Mouse (Mus musculus): ENCODE data around the gene Gldc. TPM values are rescaled to one million over a fixed set of nuclear protein-coding genes. Genes with fewer than 3 reads are reported as not detected.

The Gldc gene
- polyA plus RNA-seq, 1 experiment: 13.7 TPM

DNA sequence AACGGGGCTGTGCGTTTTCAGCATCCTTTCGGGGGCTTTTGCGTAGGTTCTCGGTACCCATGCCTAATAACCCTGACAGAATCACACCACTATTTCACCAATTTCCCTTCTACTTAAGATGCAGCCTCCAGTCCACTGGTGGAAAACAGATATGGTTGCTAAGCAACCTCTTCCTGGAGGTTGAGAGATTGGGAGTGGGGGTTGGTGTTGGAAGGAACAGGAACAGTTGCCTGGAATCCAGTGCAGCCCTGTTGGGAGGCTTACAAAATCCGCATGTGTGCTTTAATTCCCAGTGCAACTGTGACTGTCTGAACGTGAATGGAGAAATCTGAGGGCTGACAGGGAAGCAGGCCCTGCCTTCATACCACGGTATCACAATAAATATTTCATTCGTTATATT, 57.5 kb downstream of the Gldc start:
- peak; percentile 96 for DNase-seq (ENCODE audit: low read depth)
- TF ChIP-seq POLR2A (IDR thresholded peaks at IDR 0.05; ENCODE audit: borderline replicate concordance, extremely low read depth, insufficient read depth, insufficient read length, poor library complexity, severe bottlenecking): no peak
- TF ChIP-seq CTCF (IDR thresholded peaks at IDR 0.05; ENCODE audit: borderline replicate concordance, extremely low read depth, insufficient read depth, insufficient read length): no peak

DNA sequence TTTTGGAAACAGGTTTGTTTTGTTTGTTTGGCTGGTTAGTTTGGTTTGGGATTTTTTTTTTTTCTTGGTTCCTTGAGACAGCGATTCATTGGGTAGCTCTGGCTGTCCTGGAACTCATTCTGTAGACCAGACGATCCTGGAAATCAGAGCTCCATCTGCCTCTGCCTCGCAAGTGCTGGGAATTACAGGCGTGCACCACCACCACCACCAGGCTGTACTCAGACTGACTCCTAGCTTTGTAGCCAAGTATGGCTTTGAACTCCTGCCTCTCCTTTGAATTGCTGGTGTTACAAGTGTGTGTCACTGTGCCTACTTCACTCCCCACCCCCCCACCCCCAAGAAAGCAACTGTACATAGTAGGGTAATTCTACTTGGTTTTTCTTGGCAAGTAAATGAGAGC, 58.0 kb downstream of the Gldc start:
- TF ChIP-seq POLR2A (IDR thresholded peaks at IDR 0.05; ENCODE audit: borderline replicate concordance, extremely low read depth, insufficient read depth, insufficient read length, poor library complexity, severe bottlenecking) (no peak), CTCF (IDR thresholded peaks at IDR 0.05; ENCODE audit: borderline replicate concordance, extremely low read depth, insufficient read depth, insufficient read length) (no peak)

DNA sequence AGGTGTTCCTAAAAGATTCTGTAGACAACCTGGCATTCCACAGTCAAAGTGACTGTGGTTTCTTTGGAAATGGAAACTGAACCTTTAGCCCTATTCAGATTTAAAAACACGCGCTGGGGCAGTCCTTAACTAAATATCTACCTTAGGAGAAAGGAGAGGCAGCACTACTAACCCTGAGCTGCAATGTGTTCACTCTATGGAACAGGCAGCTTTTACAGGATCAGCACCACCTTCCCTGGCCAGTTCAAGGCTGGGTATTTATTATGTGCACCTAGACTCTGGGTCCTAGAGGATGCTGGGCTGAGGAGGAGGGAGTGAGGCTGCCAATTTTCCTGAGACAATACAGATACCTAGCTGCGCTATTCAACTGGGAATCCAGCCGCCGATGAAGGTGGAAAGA, 59.6 kb downstream of the Gldc start:
- TF ChIP-seq CTCF (IDR thresholded peaks at IDR 0.05; ENCODE audit: borderline replicate concordance, extremely low read depth, insufficient read depth, insufficient read length) (no peak), POLR2A (IDR thresholded peaks at IDR 0.05; ENCODE audit: borderline replicate concordance, extremely low read depth, insufficient read depth, insufficient read length, poor library complexity, severe bottlenecking) (no peak)
- DNase-seq (ENCODE audit: low read depth): no peak

More for the DNA sequence above, 58.0 kb downstream of the Gldc start:
- peak; percentile 62 for DNase-seq (ENCODE audit: low read depth)

DNA sequence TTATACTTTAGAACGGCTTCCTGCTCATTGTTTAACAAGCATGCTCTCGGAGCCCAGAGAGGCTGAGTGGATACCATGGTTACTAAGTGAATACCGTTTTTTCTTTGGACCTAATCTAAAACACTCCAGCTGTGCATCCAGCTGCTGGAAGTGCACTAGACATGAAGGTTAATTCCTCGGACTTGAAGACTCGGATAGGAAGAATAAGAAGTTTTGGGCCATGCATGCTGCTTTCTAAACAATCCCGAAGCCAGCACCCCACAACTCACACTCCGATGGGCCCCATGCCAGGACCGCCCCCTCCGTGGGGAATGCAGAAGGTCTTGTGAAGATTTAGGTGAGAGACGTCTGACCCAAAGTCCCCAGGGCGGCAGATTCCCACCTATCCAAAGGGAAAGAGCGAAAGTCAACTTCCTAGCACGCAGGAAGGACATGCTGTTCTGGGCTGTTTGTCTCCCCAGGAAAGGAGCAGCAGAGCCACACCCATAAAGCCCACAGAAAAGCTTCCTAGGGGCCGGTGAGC, 60.2 kb downstream of the Gldc start:
- TF ChIP-seq CTCF (IDR thresholded peaks at IDR 0.05; ENCODE audit: borderline replicate concordance, extremely low read depth, insufficient read depth, insufficient read length) (no peak), POLR2A (IDR thresholded peaks at IDR 0.05; ENCODE audit: borderline replicate concordance, extremely low read depth, insufficient read depth, insufficient read length, poor library complexity, severe bottlenecking) (no peak)
- peak; percentile 79 for DNase-seq (ENCODE audit: low read depth)

DNA sequence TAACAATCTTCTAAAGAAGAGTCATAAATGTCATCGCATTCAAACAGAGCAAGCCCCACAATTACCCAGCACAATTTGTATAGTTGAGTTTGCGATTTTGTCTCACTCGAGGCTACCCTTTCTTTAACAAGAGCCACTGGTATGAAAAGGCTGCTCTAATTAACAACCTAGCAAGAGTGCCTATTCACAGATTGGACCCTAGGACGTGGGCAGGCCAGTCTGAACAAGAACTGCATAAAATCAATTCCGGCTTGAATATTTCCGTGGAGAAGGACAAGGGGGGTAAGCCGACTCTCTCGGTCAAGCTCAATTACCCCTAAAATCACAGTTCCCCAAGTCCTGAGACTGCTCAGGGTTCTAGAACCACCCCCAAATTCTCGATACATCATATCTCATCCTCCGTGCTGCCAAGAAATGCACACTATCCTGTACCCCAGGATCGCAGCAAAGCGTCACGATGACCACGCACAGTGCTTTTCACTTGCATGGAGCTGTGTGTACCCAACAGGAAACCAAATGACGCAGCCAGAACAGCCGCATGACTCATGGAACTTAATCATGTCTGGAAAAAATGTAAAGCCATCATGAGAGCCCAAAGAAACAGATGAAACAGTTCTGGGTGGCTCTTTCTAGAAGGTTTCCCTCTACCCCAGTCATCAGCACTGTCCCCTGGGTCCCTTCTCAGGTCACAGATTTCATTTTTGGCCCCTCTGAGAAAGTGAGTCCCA, 62.1 kb downstream of the Gldc start:
- TF ChIP-seq CTCF (IDR thresholded peaks at IDR 0.05; ENCODE audit: borderline replicate concordance, extremely low read depth, insufficient read depth, insufficient read length) (no peak), POLR2A (IDR thresholded peaks at IDR 0.05; ENCODE audit: borderline replicate concordance, extremely low read depth, insufficient read depth, insufficient read length, poor library complexity, severe bottlenecking) (no peak)
- peak; percentile 71 for DNase-seq (ENCODE audit: low read depth)

DNA sequence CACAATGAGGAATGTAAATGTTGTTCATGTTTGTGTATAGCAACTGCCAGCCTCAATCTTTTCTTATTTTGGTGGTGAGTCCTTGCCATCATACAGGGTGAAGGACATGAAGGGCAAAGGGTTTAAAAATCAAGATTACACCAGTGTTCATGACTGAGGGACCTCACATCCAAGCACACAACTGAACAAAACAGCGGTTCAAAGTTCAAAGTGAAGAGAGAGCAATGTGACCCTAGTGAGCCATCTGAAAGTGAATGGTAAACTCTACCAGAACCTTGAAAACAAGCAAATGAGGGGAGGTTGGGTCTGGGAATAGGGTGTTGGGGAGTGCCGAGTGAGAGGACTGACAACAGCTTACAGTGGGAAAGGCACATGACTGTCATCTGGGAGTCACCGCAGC, 63.8 kb downstream of the Gldc start:
- TF ChIP-seq CTCF (IDR thresholded peaks at IDR 0.05; ENCODE audit: borderline replicate concordance, extremely low read depth, insufficient read depth, insufficient read length) (no peak), POLR2A (IDR thresholded peaks at IDR 0.05; ENCODE audit: borderline replicate concordance, extremely low read depth, insufficient read depth, insufficient read length, poor library complexity, severe bottlenecking) (no peak)
- no peak for DNase-seq (ENCODE audit: low read depth)

DNA sequence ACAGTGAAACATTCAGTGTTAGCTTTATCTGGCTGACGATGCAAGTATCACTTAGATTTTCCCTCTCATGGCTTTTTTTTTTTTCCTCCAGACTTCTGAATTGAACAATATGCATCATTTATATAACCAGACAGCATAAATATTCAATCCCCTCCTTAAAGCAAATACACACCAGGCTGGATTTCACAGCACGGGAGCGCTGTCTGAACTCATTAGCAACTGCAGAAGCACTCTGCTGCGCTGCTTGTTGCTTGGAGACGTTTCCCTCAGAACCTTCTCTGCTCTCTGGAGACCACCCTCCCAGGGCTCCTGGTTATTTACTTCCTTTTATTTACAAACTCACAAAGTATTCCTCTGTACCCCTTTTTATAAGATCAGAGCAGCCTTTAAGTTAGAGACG, 66.1 kb downstream of the Gldc start:
- no peak for TF ChIP-seq POLR2A (IDR thresholded peaks at IDR 0.05; ENCODE audit: borderline replicate concordance, extremely low read depth, insufficient read depth, insufficient read length, poor library complexity, severe bottlenecking)
- no peak for TF ChIP-seq CTCF (IDR thresholded peaks at IDR 0.05; ENCODE audit: borderline replicate concordance, extremely low read depth, insufficient read depth, insufficient read length)
- peak; percentile 88 for DNase-seq (ENCODE audit: low read depth)

DNA sequence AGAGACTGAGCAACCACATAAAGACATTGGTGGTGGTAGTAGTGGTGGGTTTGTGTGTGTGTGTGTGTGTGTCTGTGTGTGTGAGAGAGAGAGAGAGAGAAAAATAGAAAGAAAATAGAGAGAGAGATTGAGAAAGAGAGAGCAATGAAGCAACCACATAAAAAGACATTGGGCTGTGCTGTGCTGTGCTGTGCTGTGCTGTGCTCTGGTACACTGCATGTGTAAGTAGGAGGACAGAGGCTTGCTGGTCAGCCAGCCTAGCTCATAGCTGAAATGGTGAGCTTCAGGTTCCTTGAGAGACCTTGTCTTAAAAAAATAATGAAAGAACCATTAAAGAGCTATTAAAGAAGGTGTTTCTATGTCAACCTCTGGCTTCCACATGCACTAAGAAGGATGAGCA, 66.6 kb downstream of the Gldc start:
- TF ChIP-seq POLR2A (IDR thresholded peaks at IDR 0.05; ENCODE audit: borderline replicate concordance, extremely low read depth, insufficient read depth, insufficient read length, poor library complexity, severe bottlenecking): no peak
- TF ChIP-seq CTCF (IDR thresholded peaks at IDR 0.05; ENCODE audit: borderline replicate concordance, extremely low read depth, insufficient read depth, insufficient read length): no peak
- DNase-seq (ENCODE audit: low read depth): no peak

DNA sequence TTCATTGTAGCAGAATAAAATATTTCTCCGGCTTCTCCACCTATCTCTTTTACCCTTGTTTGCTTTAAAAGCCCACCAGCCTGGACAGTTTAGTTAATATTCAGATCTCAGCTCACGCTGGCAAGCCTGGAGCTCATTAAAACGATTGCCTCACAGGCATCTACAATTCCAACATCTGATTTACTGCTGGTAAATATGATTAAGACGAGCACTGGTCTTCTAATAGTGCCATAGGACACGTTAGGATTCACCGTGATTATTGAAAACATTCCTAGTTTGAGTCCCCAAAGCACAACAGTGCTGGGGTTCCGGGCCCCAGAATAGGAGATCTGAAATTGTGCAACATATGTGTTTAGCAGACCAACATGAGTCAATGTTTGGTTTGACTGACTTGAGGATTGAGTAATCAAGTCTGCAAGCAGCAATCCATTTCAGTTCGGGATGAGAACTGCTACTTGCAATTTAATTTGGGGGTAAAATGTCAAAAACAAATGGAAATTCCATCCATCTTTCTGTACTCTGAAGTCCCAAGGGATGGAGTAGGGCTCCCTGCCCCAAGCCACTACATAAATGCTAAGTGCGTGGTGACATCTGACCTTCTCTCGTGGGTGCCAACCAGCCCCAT, 67.9 kb downstream of the Gldc start:
- no peak for TF ChIP-seq POLR2A (IDR thresholded peaks at IDR 0.05; ENCODE audit: borderline replicate concordance, extremely low read depth, insufficient read depth, insufficient read length, poor library complexity, severe bottlenecking)
- no peak for TF ChIP-seq CTCF (IDR thresholded peaks at IDR 0.05; ENCODE audit: borderline replicate concordance, extremely low read depth, insufficient read depth, insufficient read length)
- DNase-seq (ENCODE audit: low read depth): peak; percentile 61

DNA sequence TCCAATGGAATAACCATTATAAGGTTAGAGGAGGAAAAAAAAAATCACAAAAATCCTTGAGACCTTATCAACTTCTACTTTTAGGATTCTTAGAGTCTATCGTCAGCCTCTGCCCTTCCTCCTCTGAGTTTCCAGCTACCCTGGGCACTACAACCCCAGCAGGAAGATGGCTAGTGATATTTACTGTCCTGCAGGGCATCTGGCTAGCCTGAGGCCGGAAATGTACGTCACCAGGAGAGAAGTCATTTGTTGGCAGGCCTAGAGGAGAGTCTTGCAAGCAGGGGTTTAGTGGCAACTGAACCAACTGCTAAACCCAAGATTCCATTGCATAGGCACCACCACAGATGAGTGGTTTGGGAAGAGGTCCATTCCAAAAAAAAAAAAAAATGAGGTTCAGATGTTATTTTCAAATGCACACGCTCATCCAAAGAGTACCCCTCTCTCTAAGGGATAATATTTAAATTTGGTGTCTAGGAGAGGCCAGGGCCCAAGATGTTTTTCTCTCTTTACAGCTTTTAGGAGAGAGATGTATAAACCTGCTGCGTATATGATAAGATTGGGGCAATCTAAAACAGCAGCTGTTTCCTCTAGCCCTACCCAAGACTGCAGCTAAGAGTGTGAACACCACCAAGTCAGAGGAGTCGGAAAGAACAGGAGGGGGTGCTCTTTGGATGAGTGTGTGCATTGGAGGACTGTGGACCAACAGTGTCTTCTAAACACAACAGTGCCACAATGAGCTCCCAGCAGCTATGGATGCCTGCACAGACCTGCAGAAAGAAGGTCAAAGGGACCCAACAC, 70.0 kb downstream of the Gldc start:
- TF ChIP-seq CTCF (IDR thresholded peaks at IDR 0.05; ENCODE audit: borderline replicate concordance, extremely low read depth, insufficient read depth, insufficient read length): no peak
- no peak for TF ChIP-seq POLR2A (IDR thresholded peaks at IDR 0.05; ENCODE audit: borderline replicate concordance, extremely low read depth, insufficient read depth, insufficient read length, poor library complexity, severe bottlenecking)
- DNase-seq (ENCODE audit: low read depth): no peak

DNA sequence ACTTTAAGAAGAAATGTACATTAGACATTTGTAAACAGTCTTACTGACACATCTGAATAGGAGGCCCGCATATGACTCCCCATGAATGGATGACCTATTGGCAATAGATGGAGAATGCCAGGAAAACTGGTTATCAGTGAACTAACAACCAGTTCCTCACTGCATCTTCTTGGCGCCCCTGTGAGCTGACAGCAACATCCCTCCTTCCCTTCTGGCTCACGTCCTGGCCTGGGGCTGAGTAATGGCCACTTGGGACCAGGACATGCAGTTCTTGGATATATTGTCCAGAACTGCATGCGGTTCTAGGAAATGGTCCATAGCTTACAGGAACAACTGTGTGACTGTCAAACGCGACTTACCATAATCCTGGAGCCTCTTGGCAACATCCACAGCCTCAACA, 72.6 kb downstream of the Gldc start:
- no peak for TF ChIP-seq POLR2A (IDR thresholded peaks at IDR 0.05; ENCODE audit: borderline replicate concordance, extremely low read depth, insufficient read depth, insufficient read length, poor library complexity, severe bottlenecking)
- TF ChIP-seq CTCF (IDR thresholded peaks at IDR 0.05; ENCODE audit: borderline replicate concordance, extremely low read depth, insufficient read depth, insufficient read length): no peak
- no peak for DNase-seq (ENCODE audit: low read depth)

Data from brain, embryonic 14.5 days (tissue).